Mouse (Mus musculus) heart, embryonic 16.5 days (tissue): Measurements from ENCODE around the gene Chst2. TPM values are rescaled to one million over a fixed set of nuclear protein-coding genes. Genes with fewer than 3 reads are reported as not detected.

ENCODE experiments used
- ATAC-seq: fragments of 200-750 bp; cut with Nextera tagmentation; replicated peaks from 2 replicates; pipeline ENCODE4 v1.8.0; 2017; ENCODE audit warnings: moderate number of reproducible peaks; ENCODE audit not compliant: insufficient read depth, low FRiP score; ENCODE audit errors: extremely low read depth
- H3K27ac ChIP-seq: fragments of 300-500 bp; sonication (generic); 2 replicates; pipeline ENCODE4 v1.5.1; 2014; ENCODE audit warnings: mild to moderate bottlenecking, low read length, control low read depth, moderate library complexity
- H3K27me3 ChIP-seq: fragments of 300-500 bp; sonication (generic); 2 replicates; pipeline ENCODE4 v1.6.1; 2014; ENCODE audit warnings: low read length, mixed read lengths; ENCODE audit not compliant: control insufficient read depth, insufficient read depth
- H3K36me3 ChIP-seq: fragments of 300-500 bp; sonication (generic); 2 replicates; pipeline ENCODE4 v1.6.1; 2014; ENCODE audit not compliant: control insufficient read depth, insufficient read depth
- H3K4me1 ChIP-seq: fragments of 300-500 bp; sonication (generic); 2 replicates; pipeline ENCODE4 v1.6.1; 2014; ENCODE audit warnings: low read length, mixed read lengths; ENCODE audit not compliant: control insufficient read depth, insufficient read depth
- H3K4me2 ChIP-seq: fragments of 300-500 bp; sonication (generic); 2 replicates; pipeline ENCODE4 v1.6.1; 2014; ENCODE audit warnings: low read depth, mild to moderate bottlenecking, control low read depth, low read length
- H3K4me3 ChIP-seq: fragments of 300-500 bp; sonication (generic); 2 replicates; pipeline ENCODE4 v1.5.1; 2014; ENCODE audit warnings: mild to moderate bottlenecking, control low read depth, low read length
- H3K9ac ChIP-seq: fragments of 300-500 bp; sonication (generic); 2 replicates; pipeline ENCODE4 v1.6.1; 2014; ENCODE audit warnings: low read length, control low read depth
- H3K9me3 ChIP-seq: fragments of 300-500 bp; sonication (generic); replicated peaks from 2 replicates; pipeline ENCODE4 v1.6.1; 2016; ENCODE audit warnings: low read length; ENCODE audit not compliant: control insufficient read depth
- WGBS: fragments of 180-500 bp; shearing (Covaris S2); extraction: QIAGEN DNeasy Blood & Tissue Kit; methylation state at CpG from one replicate; pipeline ENCODE4 v1.1.7; 2014; 5-methylcytosine and 5-hydroxymethylcytosine counted together
- polyA plus RNA-seq: library from polyadenylated mRNA; unstranded; fragments of >200 nt; fragmentation: Nextera tagmentation; extraction: Ambion mirVana; gene quantifications from 2 replicates; pipeline ENCODE4 v1.2.1, GENCODE M21; 2015

Gene Chst2
- polyA plus RNA-seq, 1 experiment from 2014 or later, result 1.3 TPM

GRCm38 (mm10) chr9:95387881-95388380 lies 18.6 kb downstream of the Chst2 start:
- no peak for ATAC-seq
- no peak overlapping the region for H3K9ac ChIP-seq
- no peaks in the 10 kb centered on the region for H3K9me3 ChIP-seq
- H3K4me2 ChIP-seq, result no peak overlapping the region
- no peaks in the 10 kb centered on the region for H3K36me3 ChIP-seq
- no peaks in the 10 kb centered on the region for H3K4me1 ChIP-seq
- WGBS, result 68% methylated on average over 8 of the region's 8 CpGs
- no peak overlapping the region for H3K27ac ChIP-seq
- H3K4me3 ChIP-seq, result no peak overlapping the region
- H3K27me3 ChIP-seq, result no peaks in the 10 kb centered on the region

DNA sequence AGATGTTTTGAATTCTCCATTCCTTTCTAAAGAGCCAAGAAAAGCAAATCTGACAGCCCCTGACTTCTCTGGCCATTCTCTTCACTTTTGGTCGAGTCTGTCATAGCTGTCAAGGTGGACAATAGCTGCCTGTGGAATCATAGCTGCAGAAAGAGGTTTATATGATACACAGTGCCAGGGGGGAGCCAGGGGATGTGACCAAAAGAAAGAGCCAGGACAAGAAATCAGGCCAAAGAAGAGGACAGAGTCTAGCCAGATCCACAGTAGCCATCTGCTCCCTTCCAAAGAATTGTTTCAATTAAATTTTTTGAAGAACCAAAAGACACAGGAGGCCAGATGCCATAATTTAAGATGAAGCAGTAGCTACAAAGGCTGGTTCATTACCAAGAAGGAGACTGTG lies 30.6 kb downstream of the Chst2 start:
- no peak for ATAC-seq
- Histone ChIP-seq H3K4me1 (no peaks in the 10 kb centered on the region), H3K4me2 (no peak overlapping the region), H3K4me3 (no peak overlapping the region), H3K9ac (no peak overlapping the region), H3K27ac (no peak overlapping the region), H3K9me3 (no peaks in the 10 kb centered on the region), H3K36me3 (no peaks in the 10 kb centered on the region), H3K27me3 (no peaks in the 10 kb centered on the region)
- WGBS, result 68% methylated on average over 1 of the region's 1 CpGs

GRCm38 (mm10) chr9:95375336-95375735 lies 31.2 kb downstream of the Chst2 start:
- H3K4me2 ChIP-seq, result no peak overlapping the region
- H3K27ac ChIP-seq, result no peak overlapping the region
- no peaks in the 10 kb centered on the region for H3K27me3 ChIP-seq
- no peaks in the 10 kb centered on the region for H3K36me3 ChIP-seq
- H3K4me3 ChIP-seq, result no peak overlapping the region
- no peak overlapping the region for H3K9ac ChIP-seq
- WGBS, result 74% methylated on average over 8 of the region's 8 CpGs
- no peaks in the 10 kb centered on the region for H3K9me3 ChIP-seq
- no peak for ATAC-seq
- no peaks in the 10 kb centered on the region for H3K4me1 ChIP-seq

DNA sequence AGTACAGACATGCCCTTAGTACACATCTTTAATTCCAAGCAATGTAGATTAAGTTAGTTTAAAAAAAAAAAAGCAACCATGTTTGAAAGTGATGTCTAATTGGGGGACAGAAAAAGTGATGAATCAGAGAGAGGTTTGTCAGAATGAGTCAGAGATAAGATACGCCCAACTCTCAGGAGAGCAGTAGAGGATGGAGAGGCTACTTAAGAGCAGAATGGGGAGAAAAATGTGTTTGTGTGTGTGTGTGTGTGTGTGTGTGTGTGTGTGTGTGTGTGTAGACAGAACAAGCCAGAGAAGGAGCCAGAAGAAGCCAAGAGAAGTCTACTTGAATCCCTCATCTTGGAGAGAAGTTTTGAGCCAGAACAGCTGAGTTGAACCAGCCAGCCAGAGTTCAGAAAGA lies 32.8 kb downstream of the Chst2 start:
- no peaks in the 10 kb centered on the region for H3K36me3 ChIP-seq
- no peak overlapping the region for H3K4me2 ChIP-seq
- no peak overlapping the region for H3K4me3 ChIP-seq
- H3K27me3 ChIP-seq, result no peaks in the 10 kb centered on the region
- H3K27ac ChIP-seq, result no peak overlapping the region
- ATAC-seq, result no peak
- no peak overlapping the region for H3K9ac ChIP-seq
- no peaks in the 10 kb centered on the region for H3K4me1 ChIP-seq
- peaks cover 2% of the 10 kb centered on the region; the same call in 1 of the 2 replicates for H3K9me3 ChIP-seq
- WGBS, result 66% methylated on average over 1 of the region's 1 CpGs

DNA sequence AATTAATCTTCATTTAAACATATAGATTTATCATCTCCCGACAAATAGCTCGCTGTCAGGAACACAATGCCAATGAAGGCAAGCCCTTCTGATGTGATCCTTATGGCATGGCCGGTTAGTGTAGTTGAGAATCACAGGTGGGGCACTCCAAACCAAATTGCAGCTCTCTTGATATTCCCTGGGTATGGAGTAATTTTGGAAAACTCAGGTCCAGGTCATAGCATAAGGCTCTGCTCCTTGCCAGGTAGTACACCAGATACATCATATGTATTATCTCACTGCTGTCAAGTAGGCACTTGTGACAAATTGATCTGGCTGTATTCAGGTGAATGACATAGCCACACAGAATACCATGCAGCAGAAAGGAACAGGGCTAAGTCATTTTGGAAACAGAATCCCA lies 40.6 kb downstream of the Chst2 start:
- Histone ChIP-seq H3K4me2 (no peak overlapping the region), H3K36me3 (no peaks in the 10 kb centered on the region), H3K4me1 (no peaks in the 10 kb centered on the region), H3K9ac (no peak overlapping the region), H3K27me3 (no peaks in the 10 kb centered on the region), H3K9me3 (peaks cover 2% of the 10 kb centered on the region; the same call in 1 of the 2 replicates), H3K4me3 (no peak overlapping the region), H3K27ac (no peak overlapping the region)
- ATAC-seq, result no peak
- 87% methylated on average over 3 of the region's 3 CpGs for WGBS

DNA sequence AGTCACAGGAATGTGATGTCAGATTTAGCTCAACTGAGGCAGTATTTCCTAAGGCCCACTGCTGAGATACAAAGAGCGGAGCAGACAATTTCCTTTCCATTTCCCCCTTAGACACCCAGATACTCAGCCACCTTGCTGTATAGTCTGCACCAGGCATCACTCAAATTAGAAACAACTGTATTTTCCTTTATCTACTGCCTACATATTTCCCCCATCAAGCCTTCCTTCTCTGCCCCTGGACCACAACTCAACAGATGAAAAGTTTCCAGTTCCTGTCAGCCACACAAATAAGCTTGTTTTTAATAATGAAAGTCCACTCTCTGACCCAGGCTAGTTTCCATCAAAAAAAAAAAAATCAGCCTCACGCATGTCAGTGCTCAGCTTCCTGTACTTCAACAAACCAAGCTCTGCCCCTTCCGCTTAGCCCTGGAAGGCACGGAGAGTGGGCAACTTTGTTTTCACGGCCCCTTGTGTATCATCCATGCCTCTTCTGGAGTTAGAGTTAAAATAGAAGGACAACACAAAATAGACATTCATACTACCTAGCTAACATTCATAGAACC lies 52.6 kb downstream of the Chst2 start:
- Histone ChIP-seq H3K36me3 (no peaks in the 10 kb centered on the region), H3K4me1 (no peaks in the 10 kb centered on the region), H3K4me2 (no peak overlapping the region), H3K27ac (no peak overlapping the region), H3K27me3 (no peaks in the 10 kb centered on the region), H3K4me3 (no peak overlapping the region), H3K9ac (no peak overlapping the region), H3K9me3 (no peaks in the 10 kb centered on the region; the same call in 1 of the 2 replicates)
- 72% methylated on average over 5 of the region's 5 CpGs for WGBS
- no peak for ATAC-seq

DNA sequence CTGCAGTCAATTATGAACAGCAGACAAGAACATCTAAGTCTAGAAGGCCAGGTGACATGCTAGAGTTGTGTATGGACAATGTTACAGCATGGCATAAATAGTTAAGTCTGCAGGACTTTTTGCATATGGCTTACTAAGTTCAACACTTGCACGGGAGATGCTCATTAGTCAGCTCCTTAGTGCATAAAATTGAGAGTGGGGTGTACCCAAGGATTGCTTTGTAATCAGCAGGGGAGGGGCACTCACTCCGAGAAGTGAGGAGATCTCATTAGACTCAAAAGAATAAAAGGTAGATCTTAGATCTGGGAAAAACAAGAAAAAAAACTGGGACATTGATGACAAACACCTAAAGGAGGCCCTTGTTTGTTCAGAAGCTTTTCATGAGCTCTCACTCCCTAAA lies 54.6 kb downstream of the Chst2 start:
- no peak overlapping the region for H3K4me3 ChIP-seq
- H3K9ac ChIP-seq, result no peak overlapping the region
- no peak overlapping the region for H3K27ac ChIP-seq
- no peaks in the 10 kb centered on the region for H3K27me3 ChIP-seq
- no peaks in the 10 kb centered on the region for H3K36me3 ChIP-seq
- no peak overlapping the region for H3K4me2 ChIP-seq
- no peaks in the 10 kb centered on the region for H3K4me1 ChIP-seq
- ATAC-seq, result no peak
- 77% methylated on average over 2 of the region's 2 CpGs for WGBS
- no peaks in the 10 kb centered on the region; the same call in 1 of the 2 replicates for H3K9me3 ChIP-seq

GRCm38 (mm10) chr9:95350550-95350949 lies 56.0 kb downstream of the Chst2 start:
- H3K4me3 ChIP-seq, result no peak overlapping the region
- no peak overlapping the region for H3K27ac ChIP-seq
- no peaks in the 10 kb centered on the region for H3K27me3 ChIP-seq
- no peaks in the 10 kb centered on the region; the same call in 1 of the 2 replicates for H3K9me3 ChIP-seq
- H3K9ac ChIP-seq, result no peak overlapping the region
- H3K36me3 ChIP-seq, result no peaks in the 10 kb centered on the region
- 63% methylated on average over 4 of the region's 4 CpGs for WGBS
- no peak overlapping the region for H3K4me2 ChIP-seq
- ATAC-seq, result no peak
- H3K4me1 ChIP-seq, result no peaks in the 10 kb centered on the region
